8 mouse cellular contexts compared by ENCODE assay signal in the genomic region with DNA sequence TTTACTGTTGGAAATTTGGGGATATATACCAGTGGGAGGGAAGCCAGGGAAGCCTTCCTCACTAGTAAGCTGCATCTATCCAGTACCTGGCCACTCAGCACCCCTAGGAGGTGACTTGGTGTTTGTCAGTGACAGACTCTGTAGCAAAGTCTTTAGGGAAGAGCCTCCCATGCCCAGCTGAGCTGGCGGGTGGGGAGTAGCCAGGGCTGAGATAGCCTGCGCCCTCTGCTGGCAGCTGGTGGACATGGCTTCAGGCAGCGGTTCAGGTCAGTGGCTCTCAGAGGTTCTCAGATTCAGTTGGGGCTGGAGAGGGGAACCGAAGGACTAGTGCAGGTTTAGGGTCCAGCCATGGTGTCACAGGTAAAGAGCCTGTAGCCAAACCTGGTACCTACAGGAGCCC. TPM values are rescaled to one million over a fixed set of nuclear protein-coding genes. Genes with fewer than 3 reads are reported as not detected.
DNase-seq lines count a peak whose midpoint lies in the region; ATAC-seq and TF ChIP-seq lines count a peak whose summit lies in the region.
"Had no signal": no experiment of that assay in that cellular context is flagged by ENCODE, and none has a peak within 500 bp of the region (broad histone marks: within the 10 kb centered on the region; RNA-seq: fewer than 3 reads in every experiment).

No protein-coding gene starts in this region.

- in situ Hi-C loops in Patski (cut with MboI; ENCODE audit: low pct_unique_long_range_greater_than_20kb) = no loop called here

- intact Hi-C loops in left cerebral cortex, postnatal 14 days (cut with DNase I) = no loop called here

- H3K4me1 ChIP-seq in forebrain, postnatal 0 days (ENCODE audit: insufficient read depth) = no peaks in the 10 kb centered on the region
- no peaks in the 10 kb centered on the region for H3K4me1 ChIP-seq in hindbrain, embryonic 14.5 days (replicated peaks; ENCODE audit: control insufficient read depth, insufficient read depth, low read length)
- H3K4me1 ChIP-seq in midbrain, embryonic 12.5 days = no peaks in the 10 kb centered on the region

- WGBS in forebrain, postnatal 0 days = 5% methylated on average over 4 of the region's 4 CpGs
- WGBS in hindbrain, embryonic 14.5 days = 19% methylated on average over 4 of the region's 4 CpGs
- 7% methylated on average over 4 of the region's 4 CpGs for WGBS in midbrain, embryonic 12.5 days

- H3K9ac ChIP-seq in forebrain, postnatal 0 days = no peak overlapping the region
- no peak overlapping the region for H3K9ac ChIP-seq in hindbrain, embryonic 14.5 days
- no peak overlapping the region for H3K9ac ChIP-seq in midbrain, embryonic 12.5 days (replicated peaks)

- peak; percentile 88 for TF ChIP-seq CTCF in Patski (IDR thresholded peaks at IDR 0.05)
- TF ChIP-seq CTCF in forebrain, postnatal 0 days (IDR thresholded peaks at IDR 0.05; ENCODE audit: low read depth) = peak; percentile 90

- no peaks in the 10 kb centered on the region for H3K9me3 ChIP-seq in forebrain, postnatal 0 days (ENCODE audit: low read length)
- no peaks in the 10 kb centered on the region for H3K9me3 ChIP-seq in hindbrain, embryonic 14.5 days (ENCODE audit: control insufficient read depth, low read length)
- H3K9me3 ChIP-seq in midbrain, embryonic 12.5 days = no peaks in the 10 kb centered on the region

- no peak overlapping the region for H3K27ac ChIP-seq in forebrain, postnatal 0 days (ENCODE audit: low read depth, low read length)
- H3K27ac ChIP-seq in hindbrain, embryonic 14.5 days = no peak overlapping the region
- H3K27ac ChIP-seq in midbrain, embryonic 12.5 days (replicated peaks) = no peak overlapping the region

- POLR2A ChIA-PET in Patski (lab: Charles Lee) = no interaction called here

- no peaks in the 10 kb centered on the region for H3K27me3 ChIP-seq in Patski
- H3K27me3 ChIP-seq in forebrain, postnatal 0 days (ENCODE audit: insufficient read depth, low read length) = no peaks in the 10 kb centered on the region
- H3K27me3 ChIP-seq in hindbrain, embryonic 14.5 days (ENCODE audit: control insufficient read depth, insufficient read depth, low read length) = no peaks in the 10 kb centered on the region
- no peaks in the 10 kb centered on the region for H3K27me3 ChIP-seq in midbrain, embryonic 12.5 days

- H3K36me3 ChIP-seq in forebrain, postnatal 0 days (ENCODE audit: insufficient read depth) = peaks cover 37% of the 10 kb centered on the region
- H3K36me3 ChIP-seq in hindbrain, embryonic 14.5 days (replicated peaks; ENCODE audit: control insufficient read depth, insufficient read depth) = peaks cover 42% of the 10 kb centered on the region
- peaks cover 37% of the 10 kb centered on the region for H3K36me3 ChIP-seq in midbrain, embryonic 12.5 days

- CTCF ChIA-PET in Patski (lab: Charles Lee) = interaction anchor here (1.1 to 1.6 kb wide), 4 partner anchors 8 to 246 kb away, joined by 4 to 5 read pairs (median 4); no protein-coding TSS in a partner anchor

- H3K4me2 ChIP-seq in forebrain, postnatal 0 days (ENCODE audit: low read depth) = no peak overlapping the region
- no peak overlapping the region for H3K4me2 ChIP-seq in hindbrain, embryonic 14.5 days (replicated peaks)
- no peak overlapping the region for H3K4me2 ChIP-seq in midbrain, embryonic 12.5 days (replicated peaks)

- H3K4me3 ChIP-seq in forebrain, postnatal 0 days (ENCODE audit: low read depth, low read length) = no peak overlapping the region
- no peak overlapping the region for H3K4me3 ChIP-seq in hindbrain, embryonic 14.5 days (replicated peaks; ENCODE audit: low read length)
- H3K4me3 ChIP-seq in midbrain, embryonic 12.5 days = no peak overlapping the region
- H3K4me3 ChIP-seq: myocyte had no signal

- DNase-seq in Patski (ENCODE audit: low read depth, low spot score) = no peak
- DNase-seq in forebrain, postnatal 0 days = peak; percentile 79
- peak; percentile 76 for DNase-seq in hindbrain, embryonic 14.5 days (ENCODE audit: low spot score)
- peak; percentile 56 to 71 for DNase-seq in left cerebral cortex, postnatal 14 days (ENCODE audit: low spot score in 2 of 2)
- peak; percentile 65 for DNase-seq in spleen, adult 12 weeks (ENCODE audit: low spot score)

- no peak for ATAC-seq in Patski
- ATAC-seq in cerebellum, adult (ENCODE audit: insufficient number of reproducible peaks, low FRiP score, low TSS enrichment) = peak; percentile 72
- ATAC-seq in forebrain, postnatal 0 days = peak; percentile 67
- peak; percentile 62; the same call in 1 of the 2 replicates for ATAC-seq in hindbrain, embryonic 14.5 days (ENCODE audit: low FRiP score)
- peak; percentile 30; the same call in 1 of the 2 replicates for ATAC-seq in midbrain, embryonic 12.5 days (ENCODE audit: low FRiP score, low read depth)

RNA-seq across cellular contexts. Expression of a gene that starts 31.4 kb away (rescaled TPM):
- polyA plus RNA-seq in Patski (2021) = 17.1 TPM
- 1.2 and 1.7 TPM in 2 replicates for total RNA-seq in forebrain, postnatal 0 days (2014; rRNA removed)
- polyA plus RNA-seq in forebrain, postnatal 0 days (2015; fragmentation: Nextera tagmentation; extraction: Ambion mirVana) = 2.3 TPM in 2 replicates
- 2.3 and 2.7 TPM in 2 replicates for polyA plus RNA-seq in hindbrain, embryonic 14.5 days (2014; fragmentation: Nextera tagmentation; extraction: Ambion mirVana)
- 1 to 10 TPM; 3.5 to 4.7 TPM for total RNA-seq in left cerebral cortex, postnatal 14 days (2021)
- polyA plus RNA-seq in midbrain, embryonic 12.5 days (2016; fragmentation: Nextera tagmentation; extraction: Ambion mirVana) = 5.7 and 6.0 TPM in 2 replicates

RNA-seq across cellular contexts. Expression of a gene that starts 53.9 kb away (rescaled TPM):
- polyA plus RNA-seq in Patski (2021) = 27.0 TPM
- 84.2 and 103 TPM in 2 replicates for total RNA-seq in forebrain, postnatal 0 days (2014; rRNA removed)
- polyA plus RNA-seq in forebrain, postnatal 0 days (2015; fragmentation: Nextera tagmentation; extraction: Ambion mirVana) = 55.1 and 78.4 TPM in 2 replicates
- 83.2 and 93.2 TPM in 2 replicates for polyA plus RNA-seq in hindbrain, embryonic 14.5 days (2014; fragmentation: Nextera tagmentation; extraction: Ambion mirVana)
- 10 to 100 TPM; 49.2 to 53.0 TPM for total RNA-seq in left cerebral cortex, postnatal 14 days (2021)
- polyA plus RNA-seq in midbrain, embryonic 12.5 days (2016; fragmentation: Nextera tagmentation; extraction: Ambion mirVana) = 84.7 and 95.0 TPM in 2 replicates
